Mouse (Mus musculus) small intestine, adult 2 months (tissue): ENCODE results near the gene Mfsd10. TPM values are rescaled to one million over a fixed set of nuclear protein-coding genes. Genes with fewer than 3 reads are reported as not detected.

Experiments used
- H3K27ac ChIP-seq: fragments of 200-500 bp; 2 replicates; pipeline ENCODE4 v1.5.1; 2012; ENCODE audit warnings: low read depth, low read length, control low read depth, inconsistent platforms; ENCODE audit not compliant: insufficient read depth
- H3K27me3 ChIP-seq: fragments of 200-500 bp; 2 replicates; pipeline ENCODE4 v1.6.1; 2012; ENCODE audit warnings: mild to moderate bottlenecking, moderate library complexity, low read length, inconsistent platforms; ENCODE audit not compliant: control insufficient read depth, insufficient read depth
- H3K36me3 ChIP-seq: fragments of 200-500 bp; 2 replicates; pipeline ENCODE4 v1.6.1; 2012; ENCODE audit warnings: mild to moderate bottlenecking, low read length, control low read depth, inconsistent platforms; ENCODE audit not compliant: control insufficient read depth, insufficient read depth
- H3K4me1 ChIP-seq: fragments of 200-500 bp; 2 replicates; pipeline ENCODE4 v1.6.1; 2012; ENCODE audit warnings: low read length, inconsistent platforms, mixed read lengths; ENCODE audit not compliant: control insufficient read depth, insufficient read depth, insufficient read length
- H3K4me3 ChIP-seq: fragments of 200-500 bp; 2 replicates; pipeline ENCODE4 v1.5.1; 2012; ENCODE audit warnings: low read depth, mild to moderate bottlenecking, control low read depth, inconsistent platforms, low read length, moderate library complexity
- CTCF ChIP-seq: fragments of 200-500 bp; IDR thresholded peaks from 2 replicates; pipeline ENCODE4 v1.5.1; 2012; ENCODE audit warnings: low read depth, mild to moderate bottlenecking, control low read depth, inconsistent platforms, low read length, moderate library complexity, mixed read lengths; ENCODE audit not compliant: insufficient replicate concordance, insufficient read length; ENCODE audit errors: extremely low read depth
- POLR2A ChIP-seq: fragments of 200-500 bp; IDR thresholded peaks from 2 replicates; pipeline ENCODE4 v1.6.1; 2012; ENCODE audit warnings: low read depth, mild to moderate bottlenecking, control low read depth, inconsistent platforms, low read length, moderate library complexity
- WGBS: fragments of 180-500 bp; shearing (Covaris S2); methylation state at CpG from one replicate; pipeline ENCODE4 v1.1.7; 2018; 5-methylcytosine and 5-hydroxymethylcytosine counted together
- polyA plus RNA-seq: library from polyadenylated mRNA; depleted of rRNA; stranded (reverse); fragments of >200 nt; gene quantifications from 2 replicates; pipeline ENCODE4 v1.2.3, GENCODE M21; 2012; rRNA removed

Mfsd10 gene
- polyA plus RNA-seq, 1 experiment: 78.5 TPM

DNA sequence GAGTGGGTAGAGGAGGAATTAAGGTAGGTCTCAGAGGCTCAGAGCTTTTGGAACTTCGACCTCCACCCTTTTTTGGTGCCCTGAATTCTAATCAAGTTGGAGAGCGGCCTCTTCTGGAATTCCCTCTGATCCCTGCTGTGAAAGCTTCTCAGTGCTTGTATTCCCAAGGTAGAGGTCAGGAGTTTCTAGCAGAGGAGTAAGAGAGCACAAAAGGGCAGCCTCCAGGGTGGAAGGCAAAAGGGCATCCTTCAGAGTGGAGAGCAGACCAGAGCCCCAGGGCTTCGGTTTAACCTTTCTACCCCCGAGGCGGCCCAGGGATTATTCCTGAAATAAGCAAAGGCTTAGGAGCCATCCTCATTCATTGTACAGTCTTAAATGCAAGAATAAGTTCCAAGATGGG, 47.0 kb downstream of the Mfsd10 start:
- TF ChIP-seq POLR2A: no peak
- TF ChIP-seq CTCF: no peak
- WGBS: 64% methylated on average over 5 of the region's 5 CpGs
- no peaks in the 10 kb centered on the region for H3K4me1 ChIP-seq

DNA sequence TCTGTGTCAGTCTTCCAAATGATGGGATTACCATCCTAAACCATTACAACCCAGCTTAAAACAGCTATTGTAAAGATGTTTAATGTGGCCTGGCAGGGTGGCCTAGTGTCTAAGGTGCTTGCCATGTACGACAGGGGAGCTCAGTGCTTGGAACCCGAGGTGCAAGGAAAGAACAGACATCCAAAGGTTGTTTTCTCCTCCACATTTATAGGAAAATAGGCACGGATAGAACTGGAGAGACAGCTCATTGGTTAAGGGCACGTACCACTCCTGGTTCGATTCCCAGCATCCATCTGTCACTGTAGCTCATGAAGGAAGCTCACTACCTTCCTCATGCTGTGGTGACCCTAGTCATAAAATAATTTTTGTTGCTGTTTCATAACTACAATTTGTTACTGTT, 49.1 kb downstream of the Mfsd10 start:
- no peaks in the 10 kb centered on the region for H3K27me3 ChIP-seq
- TF ChIP-seq POLR2A: no peak
- TF ChIP-seq CTCF: no peak
- H3K4me1 ChIP-seq: no peaks in the 10 kb centered on the region
- peaks cover 1% of the 10 kb centered on the region for H3K36me3 ChIP-seq
- 90% methylated on average over 5 of the region's 5 CpGs for WGBS
- H3K4me3 ChIP-seq: no peak overlapping the region
- H3K27ac ChIP-seq: no peak overlapping the region

More for the DNA sequence above, 47.0 kb downstream of the Mfsd10 start:
- Histone ChIP-seq H3K4me3 (no peak overlapping the region), H3K27me3 (no peaks in the 10 kb centered on the region), H3K36me3 (peaks cover 4% of the 10 kb centered on the region), H3K27ac (no peak overlapping the region)

DNA sequence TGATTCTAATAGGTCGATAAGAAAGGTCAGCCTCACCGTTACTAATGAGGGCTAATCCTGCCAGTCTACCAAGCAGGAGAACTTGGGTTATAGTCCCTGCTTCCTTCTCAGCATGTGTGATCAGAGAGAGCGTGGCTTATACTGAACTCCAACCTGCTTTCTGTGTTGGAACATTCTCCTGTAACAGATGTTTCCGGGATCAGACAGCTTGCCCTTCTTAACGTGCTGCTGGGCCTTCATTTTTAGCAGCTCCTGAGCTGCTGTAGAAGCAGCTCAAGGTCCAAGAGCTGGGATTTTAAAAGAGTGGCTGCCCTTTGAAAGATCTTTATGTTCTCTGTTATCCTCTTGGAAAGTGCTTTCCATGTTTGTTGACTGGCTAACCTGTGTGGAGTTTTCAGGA, 51.8 kb downstream of the Mfsd10 start:
- TF ChIP-seq POLR2A (no peak), CTCF (no peak)
- H3K4me1 ChIP-seq: peaks cover 5% of the 10 kb centered on the region; the same call in 1 of the 2 replicates
- WGBS: 71% methylated on average over 5 of the region's 5 CpGs

More for the DNA sequence above, 51.8 kb downstream of the Mfsd10 start:
- H3K27me3 ChIP-seq: no peaks in the 10 kb centered on the region
- H3K36me3 ChIP-seq: no peaks in the 10 kb centered on the region; the same call in none of the 2 replicates
- H3K4me3 ChIP-seq: no peak overlapping the region
- H3K27ac ChIP-seq: no peak overlapping the region

Other genes starting within 250 kb of the Mfsd10 start
- gene Tnip2, start 123.2 kb downstream of the Mfsd10 start, polyA plus RNA-seq: 7.2 and 13.8 TPM in 2 replicates
- gene Sh3bp2, start 111.4 kb downstream of the Mfsd10 start, polyA plus RNA-seq: 5.0 and 12.4 TPM in 2 replicates
- 42.7 and 160 TPM in 2 replicates for gene Add1, start 63.5 kb downstream of the Mfsd10 start, polyA plus RNA-seq
- 2.8 and 4.4 TPM in 2 replicates for gene Nop14, start 22.9 kb upstream of the Mfsd10 start, polyA plus RNA-seq
- gene Grk4, start 23.2 kb upstream of the Mfsd10 start, polyA plus RNA-seq: 0.38 and 0.53 TPM in 2 replicates
- 4.1 and 7.3 TPM in 2 replicates for gene Htt, start 124.5 kb upstream of the Mfsd10 start, polyA plus RNA-seq